17 mouse cellular contexts compared by ENCODE assay signal in genomic region chr8:83196088-83196487, GRCm38 (mm10). TPM values are rescaled to one million over a fixed set of nuclear protein-coding genes. Genes with fewer than 3 reads are reported as not detected.
DNase-seq lines count a peak whose midpoint lies in the region; ATAC-seq lines count a peak whose summit lies in the region.
"Had no signal": no experiment of that assay in that cellular context is flagged by ENCODE, and none has a peak within 500 bp of the region (broad histone marks: within the 10 kb centered on the region; RNA-seq: fewer than 3 reads in every experiment).

No protein-coding gene starts in this region.

- no peaks in the 10 kb centered on the region for H3K36me3 ChIP-seq in liver, embryonic 12.5 days
- H3K36me3 ChIP-seq: embryonic facial prominence, embryonic 10.5 days; forebrain, embryonic 10.5 days; heart, embryonic 10.5 days; hindbrain, embryonic 10.5 days; kidney, embryonic 15.5 days; limb, embryonic 10.5 days; midbrain, embryonic 10.5 days; neural tube, embryonic 12.5 days had no signal

- no peaks in the 10 kb centered on the region for H3K9me3 ChIP-seq in liver, embryonic 12.5 days (replicated peaks)
- H3K9me3 ChIP-seq: embryonic facial prominence, embryonic 10.5 days; forebrain, embryonic 10.5 days; heart, embryonic 10.5 days; hindbrain, embryonic 10.5 days; kidney, embryonic 15.5 days; limb, embryonic 10.5 days; midbrain, embryonic 10.5 days; neural tube, embryonic 12.5 days had no signal

- H3K4me2 ChIP-seq in liver, embryonic 12.5 days, result no peak overlapping the region
- H3K4me2 ChIP-seq: kidney, embryonic 15.5 days; lung, embryonic 14.5 days; neural tube, embryonic 12.5 days had no signal

- H3K27ac ChIP-seq in liver, embryonic 12.5 days, result no peak overlapping the region
- H3K27ac ChIP-seq: embryonic facial prominence, embryonic 10.5 days; forebrain, embryonic 10.5 days; heart, embryonic 10.5 days; hindbrain, embryonic 10.5 days; kidney, embryonic 15.5 days; limb, embryonic 10.5 days; midbrain, embryonic 10.5 days; neural tube, embryonic 12.5 days had no signal

- no peaks in the 10 kb centered on the region for H3K27me3 ChIP-seq in liver, embryonic 12.5 days (replicated peaks)
- H3K27me3 ChIP-seq: kidney, embryonic 15.5 days; neural tube, embryonic 12.5 days had no signal

- 68% methylated on average over 6 of the region's 6 CpGs for WGBS in liver, embryonic 12.5 days (ENCODE audit: insufficient replicate concordance)

- peaks cover 9% of the 10 kb centered on the region for H3K4me1 ChIP-seq in liver, embryonic 12.5 days
- H3K4me1 ChIP-seq: limb, embryonic 10.5 days; neural tube, embryonic 12.5 days had no signal

- no peak for ATAC-seq in liver, embryonic 12.5 days
- no peak for ATAC-seq in megakaryocyte, adult 5-6 weeks (ENCODE audit: poor library complexity, severe bottlenecking)

- H3K9ac ChIP-seq in liver, embryonic 12.5 days, result no peak overlapping the region
- H3K9ac ChIP-seq: kidney, embryonic 15.5 days; lung, embryonic 14.5 days; neural tube, embryonic 12.5 days had no signal

- no peak overlapping the region for H3K4me3 ChIP-seq in liver, embryonic 12.5 days
- H3K4me3 ChIP-seq: embryonic facial prominence, embryonic 10.5 days; forebrain, embryonic 10.5 days; heart, embryonic 10.5 days; hindbrain, embryonic 10.5 days; kidney, embryonic 15.5 days; limb, embryonic 10.5 days; midbrain, embryonic 10.5 days; neural tube, embryonic 12.5 days had no signal

- DNase-seq in frontal cortex, adult 2 months (ENCODE audit: extremely low spot score in 1 of 2, low spot score in 1 of 2), result peak; percentile 31 to 67
- no peak for DNase-seq in frontal cortex, postnatal 10 days (ENCODE audit: low spot score in 2 of 2)
- peak; percentile 78 for DNase-seq in cerebellum, adult 11-12 months
- peak; percentile 76 for DNase-seq in layer of hippocampus, adult 9-11 months
- peak; percentile 17 for DNase-seq in right cerebral cortex, postnatal 14 days
- no peak for DNase-seq in spleen, postnatal 14 days (ENCODE audit: low spot score in 2 of 2)
- DNase-seq: lung, embryonic 14.5 days had no signal

RNA-seq across cellular contexts. Expression of gene Gm10645, which starts 30.1 kb away (rescaled TPM):
- 3.6 and 3.8 TPM in 2 replicates for polyA plus RNA-seq in frontal cortex, adult 2 months (2012; rRNA removed)
- 0.44 and 0.48 TPM in 2 replicates for polyA plus RNA-seq in liver, embryonic 12.5 days (2016; fragmentation: Nextera tagmentation; extraction: Ambion mirVana)
- total RNA-seq in megakaryocyte, adult 5-6 weeks (2015), result 0.29 and 0.89 TPM in 2 replicates
- total RNA-seq in megakaryocyte, adult 5-6 weeks (2017), result 0.51 TPM in 1 of 2 replicates, not detected in the other

RNA-seq across cellular contexts. Expression of gene Tbc1d9, which starts 30.9 kb away (rescaled TPM):
- polyA plus RNA-seq in frontal cortex, adult 2 months (2012; rRNA removed), result 61.8 and 62.4 TPM in 2 replicates
- 0.60 and 0.72 TPM in 2 replicates for polyA plus RNA-seq in liver, embryonic 12.5 days (2016; fragmentation: Nextera tagmentation; extraction: Ambion mirVana)
- 6.5 and 9.3 TPM in 2 replicates for total RNA-seq in megakaryocyte, adult 5-6 weeks (2015)
- 13.4 and 18.6 TPM in 2 replicates for total RNA-seq in megakaryocyte, adult 5-6 weeks (2017)

Comparison
In these comparisons a context has a peak if more than half of its experiments do, and no peak if none do; other contexts are left out.
1. DNase-seq: peak in frontal cortex, adult 2 months (2 of 2), cerebellum, adult 11-12 months (single experiment), layer of hippocampus, adult 9-11 months (single experiment) and right cerebral cortex, postnatal 14 days (single experiment); none in frontal cortex, postnatal 10 days (0 of 2) and spleen, postnatal 14 days (0 of 2).
2. RNA of gene Tbc1d9, which starts 30.9 kb away (polyA plus RNA-seq): 61.8 to 62.4 TPM in frontal cortex, adult 2 months; 0.60 to 0.72 TPM in liver, embryonic 12.5 days; every median in the first group is over 10 times any median in the second.